In genomic region chr17:12779442-12779841, GRCm38 (mm10) we compare ENCODE assay signal across 10 mouse cellular contexts. TPM values are rescaled to one million over a fixed set of nuclear protein-coding genes. Genes with fewer than 3 reads are reported as not detected.
DNase-seq lines count a peak whose midpoint lies in the region; ATAC-seq and TF ChIP-seq lines count a peak whose summit lies in the region.
"Had no signal": no experiment of that assay in that cellular context is flagged by ENCODE, and none has a peak within 500 bp of the region (broad histone marks: within the 10 kb centered on the region; RNA-seq: fewer than 3 reads in every experiment).

No protein-coding gene starts in this region.

- no peak for TF ChIP-seq CTCF in small intestine, adult 2 months (IDR thresholded peaks at IDR 0.05; ENCODE audit: extremely low read depth, insufficient read length, insufficient replicate concordance, low read depth, low read length)

- H3K9ac ChIP-seq in limb, embryonic 12.5 days (replicated peaks), result no peak overlapping the region
- H3K9ac ChIP-seq: neural tube, embryonic 12.5 days had no signal

- no peak for DNase-seq in heart, embryonic 10.5 days (ENCODE audit: low spot score)
- DNase-seq in heart, adult 8-10 months (ENCODE audit: low spot score), result no peak
- DNase-seq in right cerebral cortex, postnatal 4 days, result no peak
- DNase-seq in right cerebral cortex, postnatal 14 days, result no peak
- no peak for DNase-seq in cerebellum, postnatal 25 days
- DNase-seq: adrenal gland, postnatal 25 days had no signal

- peak; percentile 62 for ATAC-seq in granulocyte monocyte progenitor cell, adult 5-6 weeks (replicated peaks; ENCODE audit: poor library complexity, severe bottlenecking)
- no peak for ATAC-seq in limb, embryonic 12.5 days (ENCODE audit: insufficient number of reproducible peaks, insufficient read depth, low FRiP score, low TSS enrichment, low read depth)

- peak overlapping the region; percentile 93 for H3K27ac ChIP-seq in heart, embryonic 10.5 days
- H3K27ac ChIP-seq in limb, embryonic 12.5 days, result peak overlapping the region; percentile 86
- H3K27ac ChIP-seq in small intestine, adult 2 months (ENCODE audit: insufficient read depth, low read depth, low read length), result peak overlapping the region; percentile 13; the same call in 1 of the 2 replicates
- H3K27ac ChIP-seq: neural tube, embryonic 12.5 days had no signal

- H3K36me3 ChIP-seq in heart, embryonic 10.5 days, result peaks cover 37% of the 10 kb centered on the region
- H3K36me3 ChIP-seq in limb, embryonic 12.5 days, result peaks cover 25% of the 10 kb centered on the region
- no peaks in the 10 kb centered on the region for H3K36me3 ChIP-seq in small intestine, adult 2 months (ENCODE audit: control insufficient read depth, insufficient read depth, low read length)
- H3K36me3 ChIP-seq: neural tube, embryonic 12.5 days had no signal

- H3K27me3 ChIP-seq in heart, embryonic 10.5 days (ENCODE audit: insufficient read depth, poor library complexity, severe bottlenecking), result no peaks in the 10 kb centered on the region
- no peaks in the 10 kb centered on the region for H3K27me3 ChIP-seq in limb, embryonic 12.5 days
- no peaks in the 10 kb centered on the region for H3K27me3 ChIP-seq in small intestine, adult 2 months (ENCODE audit: control insufficient read depth, insufficient read depth, low read length)
- H3K27me3 ChIP-seq: neural tube, embryonic 12.5 days had no signal

- H3K9me3 ChIP-seq in heart, embryonic 10.5 days, result no peaks in the 10 kb centered on the region
- H3K9me3 ChIP-seq in limb, embryonic 12.5 days, result peaks cover 5% of the 10 kb centered on the region; the same call in 1 of the 2 replicates
- H3K9me3 ChIP-seq: neural tube, embryonic 12.5 days had no signal

- peaks cover 59% of the 10 kb centered on the region for H3K4me1 ChIP-seq in heart, embryonic 10.5 days
- H3K4me1 ChIP-seq in limb, embryonic 12.5 days (replicated peaks), result peaks cover 43% of the 10 kb centered on the region
- H3K4me1 ChIP-seq in small intestine, adult 2 months (ENCODE audit: control insufficient read depth, insufficient read depth, insufficient read length, low read length), result peaks cover 24% of the 10 kb centered on the region

- no peak overlapping the region for H3K4me2 ChIP-seq in limb, embryonic 12.5 days
- H3K4me2 ChIP-seq: neural tube, embryonic 12.5 days had no signal

- 61% methylated on average over 3 of the region's 3 CpGs for WGBS in heart, embryonic 10.5 days
- WGBS in limb, embryonic 12.5 days, result 77% methylated on average over 3 of the region's 3 CpGs
- 49% methylated on average over 3 of the region's 3 CpGs for WGBS in small intestine, adult 2 months

- H3K4me3 ChIP-seq in heart, embryonic 10.5 days, result no peak overlapping the region
- H3K4me3 ChIP-seq in limb, embryonic 12.5 days (replicated peaks), result no peak overlapping the region
- no peak overlapping the region for H3K4me3 ChIP-seq in small intestine, adult 2 months (ENCODE audit: low read depth, low read length)
- H3K4me3 ChIP-seq: neural tube, embryonic 12.5 days had no signal

- no peak for TF ChIP-seq POLR2A in small intestine, adult 2 months (IDR thresholded peaks at IDR 0.05; ENCODE audit: low read depth, low read length)

RNA-seq across cellular contexts. Expression of gene Igf2r, which starts 10.0 kb away (rescaled TPM):
- polyA plus RNA-seq in heart, embryonic 10.5 days (2016; fragmentation: Nextera tagmentation; extraction: Ambion mirVana), result 141 and 272 TPM in 2 replicates
- 100 to 1,000 TPM; 103 to 124 (median 118) TPM for total RNA-seq in heart, adult 8-10 months (2022)
- total RNA-seq in granulocyte monocyte progenitor cell, adult 5-6 weeks (2014; fragmentation: Nextera tagmentation), result 0.04 and 0.73 TPM in 2 replicates
- total RNA-seq in granulocyte monocyte progenitor cell, adult 5-6 weeks (2017), result 0.78 and 1.5 TPM in 2 replicates
- 43.1 and 48.1 TPM in 2 replicates for polyA plus RNA-seq in limb, embryonic 12.5 days (2016; fragmentation: Nextera tagmentation; extraction: Ambion mirVana)
- 8.3 and 19.7 TPM in 2 replicates for polyA plus RNA-seq in small intestine, adult 2 months (2012; rRNA removed)

Comparison
In these comparisons a context has a peak if more than half of its experiments do, and no peak if none do; other contexts are left out.
1. H3K27ac ChIP-seq: peak in every context shown above with its lines; median percentile 93 in heart, embryonic 10.5 days; 86 in limb, embryonic 12.5 days; 13 in small intestine, adult 2 months.